Mouse (Mus musculus) heart, adult 2 months (tissue): ENCODE data around the gene Mettl24. TPM values are rescaled to one million over a fixed set of nuclear protein-coding genes. Genes with fewer than 3 reads are reported as not detected.

Experiments
- DNase-seq, 2 experiments: peaks; one replicate each; pipeline ENCODE4 v3.0.0; 2021
- H3K27ac ChIP-seq: fragments of 200-600 bp; 2 replicates; pipeline ENCODE4 v1.8.1; 2022
- H3K27me3 ChIP-seq: fragments of 200-500 bp; 2 replicates; pipeline ENCODE4 v1.6.1; 2012; ENCODE audit warnings: mild to moderate bottlenecking, low read length, inconsistent platforms, mixed read lengths; ENCODE audit not compliant: control insufficient read depth, insufficient read depth
- H3K36me3 ChIP-seq: fragments of 200-500 bp; 2 replicates; pipeline ENCODE4 v1.6.1; 2012; ENCODE audit warnings: low read length, inconsistent platforms; ENCODE audit not compliant: control insufficient read depth, insufficient read depth
- H3K4me1 ChIP-seq: fragments of 200-500 bp; 2 replicates; pipeline ENCODE4 v1.6.1; 2011; ENCODE audit warnings: low read length; ENCODE audit not compliant: control insufficient read depth, insufficient read depth
- H3K4me3 ChIP-seq: fragments of 200-600 bp; 2 replicates; pipeline ENCODE4 v1.8.1; 2022
- H3K79me2 ChIP-seq: fragments of 200-500 bp; replicated peaks from 2 replicates; pipeline ENCODE4 v1.6.1; 2012; ENCODE audit warnings: mild to moderate bottlenecking, inconsistent platforms, low read length, moderate library complexity, mixed read lengths; ENCODE audit not compliant: control insufficient read depth, insufficient read depth
- H3K9ac ChIP-seq: fragments of 200-500 bp; 2 replicates; pipeline ENCODE4 v1.6.1; 2012; ENCODE audit warnings: low read depth, mild to moderate bottlenecking, control low read depth, inconsistent platforms, low read length, mixed read lengths
- CTCF ChIP-seq: fragments of 200-600 bp; IDR thresholded peaks from 2 replicates; pipeline ENCODE4 v1.8.1; 2022; ENCODE audit warnings: antibody characterized with exemption, mild to moderate bottlenecking, moderate library complexity
- EP300 ChIP-seq: fragments of 200-500 bp; IDR thresholded peaks from 2 replicates; pipeline ENCODE4 v1.6.1; 2011; ENCODE audit warnings: low read depth, low read length, control low read depth; ENCODE audit not compliant: insufficient read depth
- POLR2A ChIP-seq: fragments of 200-500 bp; IDR thresholded peaks from 2 replicates; pipeline ENCODE4 v1.6.1; 2011; ENCODE audit warnings: mild to moderate bottlenecking, low read depth, low read length, control low read depth; ENCODE audit not compliant: insufficient read depth
- WGBS: fragments of 180-500 bp; shearing (Covaris S2); methylation state at CpG from one replicate; pipeline ENCODE4 v1.1.7; 2018; 5-methylcytosine and 5-hydroxymethylcytosine counted together
- intact Hi-C: fragments of 180-260 bp; cut with DNase I; formaldehyde crosslinking; loops from one replicate; pipeline ENCODE4 v1.15.1; 2025
- polyA plus RNA-seq: library from polyadenylated mRNA; depleted of rRNA; stranded (reverse); fragments of >200 nt; gene quantifications from 2 replicates; pipeline ENCODE4 v1.2.3, GENCODE M21; 2012
- total RNA-seq, 2 experiments: library from RNA; stranded (reverse); gene quantifications; 2 replicates each; pipeline ENCODE4 v1.2.3; 2021

The Mettl24 gene
- total and polyA plus RNA-seq, 3 experiments = 0.89 to 1.3 (median 1.2) TPM

DNA sequence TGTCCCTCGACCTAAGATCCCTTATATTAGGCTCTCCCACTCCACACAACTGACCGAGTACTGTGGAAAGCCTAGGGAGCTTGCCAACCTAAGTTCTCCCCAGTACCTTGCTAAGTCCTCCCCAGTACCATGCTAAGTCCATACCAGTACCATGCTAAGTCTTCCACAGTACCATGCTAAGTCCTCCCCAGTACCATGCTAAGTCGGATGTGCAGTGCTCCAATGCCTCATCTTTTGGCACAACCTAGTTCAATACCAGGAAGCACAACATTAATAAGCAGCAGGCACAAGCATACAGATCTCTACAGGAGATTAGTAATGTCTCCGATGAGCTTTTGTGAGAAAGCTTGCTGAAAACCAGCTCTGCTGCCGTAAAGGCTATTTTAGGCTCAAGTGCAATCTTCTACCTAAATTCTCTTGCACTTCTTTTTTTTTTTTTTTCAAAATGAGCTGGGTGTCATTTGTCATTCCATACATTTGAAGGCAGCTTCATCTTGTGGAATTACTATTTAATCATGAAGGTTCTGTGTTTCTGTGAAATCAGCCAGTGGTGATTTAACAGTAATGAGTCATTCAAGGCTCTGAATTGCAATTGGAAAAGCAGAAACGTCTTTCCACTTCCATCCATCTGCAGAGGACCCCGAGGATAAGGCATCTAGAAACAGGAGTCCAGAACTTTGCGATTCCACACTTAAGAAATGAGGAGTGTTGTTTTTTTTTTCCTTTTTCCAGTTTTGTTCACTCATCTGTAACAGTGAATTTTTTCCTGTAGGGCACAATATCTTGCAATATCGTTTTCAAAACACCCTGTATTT, 77.3 kb downstream of the Mettl24 start:
- no peaks in the 10 kb centered on the region; the same call in 1 of the 2 replicates for H3K4me1 ChIP-seq
- DNase-seq = no peak
- WGBS = 86% methylated on average over 9 of the region's 9 CpGs

DNA sequence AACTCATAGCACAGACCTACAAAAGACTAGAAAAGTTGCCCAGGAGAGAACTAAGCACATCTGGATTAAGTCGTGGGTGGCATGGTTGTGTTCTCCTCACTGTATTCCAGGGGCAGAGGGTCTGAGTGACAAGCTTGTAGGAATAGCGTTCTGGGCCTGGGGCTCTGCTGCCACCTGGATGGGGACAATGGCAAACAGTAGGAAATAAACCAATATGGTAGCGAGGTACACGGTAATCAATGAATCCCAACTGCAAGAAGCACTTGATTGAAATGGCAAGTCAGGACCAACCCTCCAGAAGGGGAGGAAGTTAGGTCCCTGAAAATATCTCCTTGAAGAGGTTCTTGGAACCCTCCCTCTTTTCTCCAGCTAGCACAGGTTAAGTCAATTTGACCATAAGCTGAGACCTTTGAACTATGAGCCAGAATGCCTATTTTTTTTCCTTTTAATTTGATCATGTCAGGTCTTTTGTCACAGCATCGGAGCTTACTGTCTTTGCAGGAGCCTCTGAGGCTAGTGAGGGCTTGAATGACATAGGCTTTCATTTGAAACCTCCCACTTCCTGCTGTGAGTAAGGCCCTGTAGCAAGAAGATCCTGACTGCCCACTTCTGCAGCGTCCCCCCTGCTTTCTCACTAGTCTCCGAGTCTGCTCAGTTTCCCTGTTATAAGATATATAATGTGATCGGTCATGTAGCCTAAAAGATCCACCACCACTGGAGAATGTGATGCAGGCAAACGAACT, 78.1 kb downstream of the Mettl24 start:
- H3K4me3 ChIP-seq = no peak overlapping the region
- H3K4me1 ChIP-seq = no peaks in the 10 kb centered on the region; the same call in 1 of the 2 replicates
- no peaks in the 10 kb centered on the region for H3K79me2 ChIP-seq
- no peak overlapping the region for H3K9ac ChIP-seq
- intact Hi-C loops = no loop called here
- 78% methylated on average over 9 of the region's 9 CpGs for WGBS
- no peak for DNase-seq
- no peaks in the 10 kb centered on the region for H3K27me3 ChIP-seq
- no peak overlapping the region for H3K27ac ChIP-seq
- no peaks in the 10 kb centered on the region for H3K36me3 ChIP-seq
- TF ChIP-seq EP300 (no peak), CTCF (no peak), POLR2A (no peak)

More for the DNA sequence above, 77.3 kb downstream of the Mettl24 start:
- intact Hi-C loops = no loop called here
- Histone ChIP-seq H3K27me3 (no peaks in the 10 kb centered on the region), H3K36me3 (no peaks in the 10 kb centered on the region), H3K79me2 (no peaks in the 10 kb centered on the region), H3K9ac (no peak overlapping the region), H3K4me3 (no peak overlapping the region), H3K27ac (no peak overlapping the region)
- TF ChIP-seq POLR2A (no peak), CTCF (no peak), EP300 (no peak)

DNA sequence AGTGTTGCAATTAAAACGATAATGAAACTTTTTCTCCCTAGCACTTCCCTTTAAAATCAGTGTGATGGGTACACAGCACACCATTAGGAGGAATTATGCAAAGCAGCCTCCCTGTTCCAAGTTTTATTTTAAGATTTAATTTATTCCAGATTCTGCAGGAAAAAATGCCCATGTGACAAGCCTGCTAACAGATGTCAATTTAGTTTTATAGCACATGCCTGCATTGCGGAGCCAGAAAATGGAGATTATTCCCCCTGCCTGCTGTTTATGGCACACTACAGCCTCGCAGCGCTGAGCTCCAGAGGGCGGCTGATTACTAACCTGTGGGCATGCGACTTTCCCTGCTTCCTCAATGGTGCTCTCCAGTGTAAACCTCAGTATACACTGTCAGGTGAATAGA, 79.5 kb downstream of the Mettl24 start:
- WGBS = 78% methylated on average over 6 of the region's 6 CpGs
- TF ChIP-seq CTCF = no peak
- no peak for TF ChIP-seq EP300
- TF ChIP-seq POLR2A = no peak
- Histone ChIP-seq H3K9ac (no peak overlapping the region), H3K4me1 (no peaks in the 10 kb centered on the region; the same call in 1 of the 2 replicates), H3K27me3 (no peaks in the 10 kb centered on the region), H3K79me2 (no peaks in the 10 kb centered on the region), H3K36me3 (no peaks in the 10 kb centered on the region), H3K27ac (no peak overlapping the region), H3K4me3 (no peak overlapping the region)
- no peak for DNase-seq
- intact Hi-C loops = no loop called here

DNA sequence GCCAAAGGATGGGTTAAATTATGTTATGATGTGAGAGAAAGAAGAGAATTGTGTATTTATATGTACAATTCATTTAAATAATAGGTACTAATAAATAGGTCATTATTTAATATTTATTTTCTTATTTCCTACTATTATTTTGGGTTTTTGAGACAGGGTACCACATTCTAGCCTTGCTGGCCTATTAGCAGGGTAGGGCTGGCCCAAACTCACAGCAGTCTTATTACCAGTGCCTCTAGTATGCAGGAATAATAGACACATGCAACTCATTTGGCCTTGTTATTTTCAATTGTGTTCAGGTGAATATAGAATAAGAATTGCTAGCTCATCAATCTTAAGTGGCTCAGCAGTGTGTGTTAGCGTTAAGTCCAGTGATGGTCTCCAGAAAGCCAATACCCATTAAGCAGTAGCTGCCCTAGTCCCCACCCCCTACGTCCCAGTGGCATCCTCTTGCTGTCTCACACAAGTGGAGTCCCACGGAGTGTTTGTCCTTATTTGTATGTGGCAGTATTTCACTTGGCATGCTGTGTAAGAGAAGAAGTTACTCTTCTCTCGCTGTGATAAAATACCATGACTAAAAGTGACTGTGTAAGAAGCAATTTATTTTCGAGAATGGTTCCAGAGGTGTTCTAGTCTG, 80.1 kb downstream of the Mettl24 start:
- no peaks in the 10 kb centered on the region for H3K36me3 ChIP-seq
- no peak overlapping the region for H3K4me3 ChIP-seq
- TF ChIP-seq EP300 (no peak), CTCF (no peak), POLR2A (no peak)
- DNase-seq = no peak
- H3K79me2 ChIP-seq = no peaks in the 10 kb centered on the region
- intact Hi-C loops = no loop called here
- 82% methylated on average over 5 of the region's 5 CpGs for WGBS
- H3K9ac ChIP-seq = no peak overlapping the region
- no peak overlapping the region for H3K27ac ChIP-seq
- H3K4me1 ChIP-seq = no peaks in the 10 kb centered on the region; the same call in 1 of the 2 replicates
- no peaks in the 10 kb centered on the region for H3K27me3 ChIP-seq

DNA sequence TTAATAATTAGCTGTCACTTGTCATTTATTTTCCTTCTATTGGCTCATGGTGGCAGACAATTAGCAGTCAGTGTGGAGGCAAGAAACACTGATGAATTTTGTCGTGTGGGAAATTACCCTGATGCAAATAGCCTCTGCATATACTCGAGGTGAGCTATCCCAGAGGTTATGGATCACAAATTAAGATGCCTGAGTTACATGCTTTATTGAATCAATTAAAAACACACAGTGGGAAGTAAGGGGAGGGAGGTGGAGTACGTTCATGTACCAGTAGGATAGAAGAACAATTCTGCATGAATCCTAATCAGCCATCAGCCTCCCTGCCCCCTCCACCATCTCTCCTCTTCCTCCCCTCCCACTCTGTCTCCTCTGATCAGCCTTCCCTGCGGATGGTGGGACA, 89.2 kb downstream of the Mettl24 start:
- H3K4me1 ChIP-seq = no peaks in the 10 kb centered on the region; the same call in 1 of the 2 replicates
- WGBS = 68% methylated on average over 4 of the region's 4 CpGs
- no peak for DNase-seq

More for the DNA sequence above, 89.2 kb downstream of the Mettl24 start:
- H3K79me2 ChIP-seq = no peaks in the 10 kb centered on the region
- no peaks in the 10 kb centered on the region for H3K36me3 ChIP-seq
- no peak overlapping the region for H3K9ac ChIP-seq
- H3K4me3 ChIP-seq = no peak overlapping the region
- H3K27ac ChIP-seq = no peak overlapping the region
- H3K27me3 ChIP-seq = no peaks in the 10 kb centered on the region
- no peak for TF ChIP-seq EP300
- TF ChIP-seq POLR2A = no peak
- no peak for TF ChIP-seq CTCF
- intact Hi-C loops = no loop called here
